Mouse (Mus musculus) spleen, adult 2 months (tissue): Measurements from ENCODE around the gene Opn1sw.

Experiments used
- CTCF ChIP-seq: fragments of 200-500 bp; IDR thresholded peaks from 2 replicates; pipeline ENCODE4 v1.5.1; 2011; ENCODE audit warnings: mild to moderate bottlenecking, inconsistent platforms; ENCODE audit not compliant: insufficient read depth, insufficient read length, insufficient replicate concordance; ENCODE audit errors: extremely low read depth
- POLR2A ChIP-seq: fragments of 200-500 bp; IDR thresholded peaks from 2 replicates; pipeline ENCODE4 v1.6.1; 2011; ENCODE audit warnings: low read depth, low read length, inconsistent platforms

DNA sequence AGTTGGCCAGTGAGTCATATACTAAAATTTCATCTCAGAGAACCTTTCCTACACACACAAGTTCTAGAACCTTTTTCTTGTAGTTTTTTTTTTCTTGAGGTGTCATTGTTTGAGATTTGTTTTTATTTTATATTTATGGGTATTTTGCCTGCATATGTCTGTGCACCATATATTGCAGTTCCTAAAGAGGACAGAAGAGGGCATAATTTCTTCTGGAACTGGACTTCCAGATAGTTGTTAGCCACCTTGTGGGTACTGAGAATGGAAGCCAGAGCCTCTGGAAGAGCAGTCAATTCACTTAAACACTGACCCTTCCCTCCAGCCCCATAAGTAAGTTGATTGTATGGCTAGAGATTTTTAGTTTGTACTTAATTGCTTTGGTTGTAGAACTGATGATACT lies 36.7 kb downstream of the Opn1sw start:
- no peak for TF ChIP-seq CTCF
- no peak for TF ChIP-seq POLR2A
